Mouse (Mus musculus) forebrain, embryonic 14.5 days (tissue): ENCODE data around the gene Cul7. TPM values are rescaled to one million over a fixed set of nuclear protein-coding genes. Genes with fewer than 3 reads are reported as not detected.

Source experiments
- ATAC-seq: fragments of 200-750 bp; cut with Nextera tagmentation; 2 replicates; pipeline ENCODE4 v1.8.0; 2017; ENCODE audit warnings: mild to moderate bottlenecking, moderate library complexity
- DNase-seq: peaks from one replicate; pipeline ENCODE4 v3.0.0-alpha.2; 2015; ENCODE audit warnings: low spot score
- H3K27ac ChIP-seq: fragments of 300-500 bp; sonication (generic); 2 replicates; pipeline ENCODE4 v1.5.1; 2014; ENCODE audit warnings: low read depth, mild to moderate bottlenecking, control low read depth, low read length, moderate library complexity
- H3K27me3 ChIP-seq: fragments of 300-500 bp; sonication (generic); replicated peaks from 2 replicates; pipeline ENCODE4 v1.6.1; 2014; ENCODE audit warnings: low read length, control low read depth, mixed read lengths; ENCODE audit not compliant: control insufficient read depth, insufficient read depth
- H3K36me3 ChIP-seq: fragments of 300-500 bp; sonication (generic); 2 replicates; pipeline ENCODE4 v1.6.1; 2014; ENCODE audit warnings: low read length, control low read depth; ENCODE audit not compliant: control insufficient read depth, insufficient read depth
- H3K4me1 ChIP-seq: fragments of 300-500 bp; sonication (generic); 2 replicates; pipeline ENCODE4 v1.6.1; 2014; ENCODE audit warnings: antibody characterized with exemption, low read length, control low read depth; ENCODE audit not compliant: control insufficient read depth, insufficient read depth
- H3K4me2 ChIP-seq: fragments of 300-500 bp; sonication (generic); 2 replicates; pipeline ENCODE4 v1.6.1; 2014; ENCODE audit warnings: mild to moderate bottlenecking, control low read depth, low read length
- H3K4me3 ChIP-seq: fragments of 300-500 bp; sonication (generic); 2 replicates; pipeline ENCODE4 v1.5.1; 2014; ENCODE audit warnings: low read depth, low read length, control low read depth
- H3K9ac ChIP-seq: fragments of 300-500 bp; sonication (generic); 2 replicates; pipeline ENCODE4 v1.6.1; 2014; ENCODE audit warnings: mild to moderate bottlenecking, low read length, control low read depth, moderate library complexity
- H3K9me3 ChIP-seq: fragments of 300-500 bp; sonication (generic); replicated peaks from 2 replicates; pipeline ENCODE4 v1.6.1; 2016; ENCODE audit warnings: low read length, control low read depth, mixed read lengths; ENCODE audit not compliant: control insufficient read depth
- WGBS: fragments of 180-500 bp; shearing (Covaris S2); extraction: QIAGEN DNeasy Blood & Tissue Kit; methylation state at CpG from one replicate; pipeline ENCODE4 v1.1.7; 2014; 5-methylcytosine and 5-hydroxymethylcytosine counted together
- polyA plus RNA-seq: library from polyadenylated mRNA; unstranded; fragments of >200 nt; fragmentation: Nextera tagmentation; extraction: Ambion mirVana; gene quantifications from 2 replicates; pipeline ENCODE4 v1.2.1, GENCODE M21; 2014

Cul7 gene
- polyA plus RNA-seq, 1 experiment from 2014 or later = 28.3 TPM

GRCm38 (mm10) chr17:46639929-46640328, 10.2 kb upstream of the Cul7 start:
- no peaks in the 10 kb centered on the region for H3K27me3 ChIP-seq
- whole genome bisulfite sequencing = 72% methylated on average over 9 of the region's 9 CpGs
- no peak overlapping the region for H3K4me2 ChIP-seq
- peaks cover 55% of the 10 kb centered on the region for H3K36me3 ChIP-seq
- H3K9me3 ChIP-seq = no peaks in the 10 kb centered on the region
- H3K27ac ChIP-seq = no peak overlapping the region
- DNase-seq (no peak), ATAC-seq (no peak)
- H3K4me3 ChIP-seq = no peak overlapping the region
- H3K4me1 ChIP-seq = peaks cover 11% of the 10 kb centered on the region
- no peak overlapping the region for H3K9ac ChIP-seq

GRCm38 (mm10) chr17:46642060-46642459, 8.1 kb upstream of the Cul7 start:
- H3K27ac ChIP-seq = no peak overlapping the region
- peaks cover 12% of the 10 kb centered on the region for H3K4me1 ChIP-seq
- H3K4me3 ChIP-seq = no peak overlapping the region
- no peak overlapping the region for H3K9ac ChIP-seq
- no peaks in the 10 kb centered on the region for H3K27me3 ChIP-seq
- H3K36me3 ChIP-seq = peaks cover 46% of the 10 kb centered on the region
- H3K4me2 ChIP-seq = no peak overlapping the region
- 93% methylated on average over 17 of the region's 17 CpGs for WGBS
- H3K9me3 ChIP-seq = no peaks in the 10 kb centered on the region
- ATAC-seq (no peak), DNase-seq (no peak)

- 91% methylated on average over 12 of the region's 12 CpGs for WGBS
- Histone ChIP-seq H3K27ac (no peak overlapping the region), H3K4me2 (peak overlapping the region; percentile 79), H3K27me3 (no peaks in the 10 kb centered on the region), H3K9ac (peak overlapping the region; percentile 68; the same call in 1 of the 2 replicates), H3K9me3 (no peaks in the 10 kb centered on the region), H3K36me3 (peaks cover 45% of the 10 kb centered on the region), H3K4me1 (peaks cover 12% of the 10 kb centered on the region), H3K4me3 (0 out of 2 replicates have a peak overlapping the region, but pooled peaks have one; percentile 72)
- DNase-seq (no peak), ATAC-seq (no peak)
Observed at GRCm38 (mm10) chr17:46644152-46644805, 5.9 kb upstream of the Cul7 start.

- no peak overlapping the region for H3K27ac ChIP-seq
- peak overlapping the region; percentile 68 for H3K9ac ChIP-seq
- WGBS = 5% methylated on average over 11 of the region's 11 CpGs
- DNase-seq = no peak
- H3K27me3 ChIP-seq = no peaks in the 10 kb centered on the region
- peak overlapping the region; percentile 79 for H3K4me2 ChIP-seq
- no peak for ATAC-seq
- peaks cover 39% of the 10 kb centered on the region for H3K36me3 ChIP-seq
- H3K9me3 ChIP-seq = no peaks in the 10 kb centered on the region
- peaks cover 15% of the 10 kb centered on the region for H3K4me1 ChIP-seq
- peak overlapping the region; percentile 72 for H3K4me3 ChIP-seq
Observed at GRCm38 (mm10) chr17:46644916-46645475, 5.1 kb upstream of the Cul7 start.

- DNase-seq (peak; percentile 98), ATAC-seq (peak; percentile 73)
- Histone ChIP-seq H3K4me2 (peak within 1 kb of the TSS; percentile 86), H3K4me1 (peaks cover 15% of the 10 kb centered on the region), H3K36me3 (peaks cover 32% of the 10 kb centered on the region), H3K27ac (peak within 1 kb of the TSS; percentile 74), H3K4me3 (peak within 1 kb of the TSS; percentile 72), H3K9ac (peak within 1 kb of the TSS; percentile 77), H3K27me3 (no peaks in the 10 kb centered on the region), H3K9me3 (no peaks in the 10 kb centered on the region)
- under 1% methylated on average over 53 of the region's 53 CpGs for WGBS
Observed at GRCm38 (mm10) chr17:46645561-46646321, 4.4 kb upstream of the Cul7 start, which contains the start of the genes Klc4 and Mrpl2. Klc4 (minus strand) TSS chr17:46646022. Mrpl2 (plus strand) TSS chr17:46646229.

GRCm38 (mm10) chr17:46646322-46646662, 3.8 kb upstream of the Cul7 start:
- H3K36me3 ChIP-seq = peaks cover 27% of the 10 kb centered on the region
- H3K27me3 ChIP-seq = no peaks in the 10 kb centered on the region
- H3K27ac ChIP-seq = peak overlapping the region; percentile 74
- H3K9ac ChIP-seq = peak overlapping the region; percentile 77
- DNase-seq = peak; percentile 86
- peak overlapping the region; percentile 86 for H3K4me2 ChIP-seq
- H3K9me3 ChIP-seq = no peaks in the 10 kb centered on the region
- ATAC-seq = no peak; the same call in 1 of the 2 replicates
- WGBS = 0% methylated on average over 19 of the region's 19 CpGs
- H3K4me1 ChIP-seq = peaks cover 21% of the 10 kb centered on the region
- peak overlapping the region; percentile 72 for H3K4me3 ChIP-seq

- H3K4me3 ChIP-seq = no peak overlapping the region
- H3K4me1 ChIP-seq = peaks cover 31% of the 10 kb centered on the region
- WGBS = 93% methylated on average over 7 of the region's 7 CpGs
- H3K36me3 ChIP-seq = peaks cover 19% of the 10 kb centered on the region
- no peak for ATAC-seq
- no peak overlapping the region for H3K9ac ChIP-seq
- no peak for DNase-seq
- H3K27ac ChIP-seq = no peak overlapping the region
- no peaks in the 10 kb centered on the region for H3K9me3 ChIP-seq
- H3K4me2 ChIP-seq = no peak overlapping the region
- no peaks in the 10 kb centered on the region for H3K27me3 ChIP-seq
Observed at GRCm38 (mm10) chr17:46647279-46647678, 2.9 kb upstream of the Cul7 start.

GRCm38 (mm10) chr17:46648436-46648835, 1.7 kb upstream of the Cul7 start:
- H3K27me3 ChIP-seq = no peaks in the 10 kb centered on the region
- ATAC-seq (no peak), DNase-seq (no peak)
- no peak overlapping the region for H3K4me3 ChIP-seq
- 92% methylated on average over 9 of the region's 9 CpGs for WGBS
- H3K27ac ChIP-seq = no peak overlapping the region
- peaks cover 33% of the 10 kb centered on the region for H3K4me1 ChIP-seq
- peaks cover 20% of the 10 kb centered on the region for H3K36me3 ChIP-seq
- H3K9me3 ChIP-seq = no peaks in the 10 kb centered on the region
- no peak overlapping the region for H3K4me2 ChIP-seq
- H3K9ac ChIP-seq = no peak overlapping the region
